Mouse (Mus musculus) C2C12 (cell line): ENCODE results near the gene Mlst8. TPM values are rescaled to one million over a fixed set of nuclear protein-coding genes. Genes with fewer than 3 reads are reported as not detected.

Experiments used
- H3K27me3 ChIP-seq: one replicate; pipeline ENCODE4 v1.6.1; 2011; ENCODE audit not compliant: control insufficient read depth, insufficient read depth, insufficient read length
- H3K36me3 ChIP-seq: one replicate; pipeline ENCODE4 v1.6.1; 2011; ENCODE audit not compliant: control insufficient read depth, insufficient read depth
- H3K4me3 ChIP-seq: one replicate; pipeline ENCODE4 v1.5.1; 2011; ENCODE audit warnings: mild to moderate bottlenecking, control low read depth; ENCODE audit not compliant: poor library complexity, insufficient read depth, severe bottlenecking
- H3K79me2 ChIP-seq: one replicate; pipeline ENCODE4 v1.6.1; 2011; ENCODE audit not compliant: control insufficient read depth, insufficient read depth
- H3K79me3 ChIP-seq: one replicate; pipeline ENCODE4 v1.6.1; 2011; ENCODE audit warnings: low read depth, control low read depth
- H3ac ChIP-seq: one replicate; pipeline ENCODE3; 2011; ENCODE audit warnings: low read depth; ENCODE audit not compliant: control insufficient read depth, insufficient read length
- CEBPB ChIP-seq: IDR thresholded peaks from one replicate; pipeline ENCODE4 v1.6.1; 2011; ENCODE audit warnings: low read depth, mild to moderate bottlenecking, control low read depth, moderate library complexity
- CTCF ChIP-seq: IDR thresholded peaks from one replicate; pipeline ENCODE4 v1.5.1; 2011; ENCODE audit not compliant: control insufficient read depth, insufficient read depth, insufficient read length
- FOSL1 ChIP-seq: IDR thresholded peaks from one replicate; pipeline ENCODE4 v1.8.0; 2011; ENCODE audit warnings: mild to moderate bottlenecking, low read length; ENCODE audit not compliant: poor library complexity, insufficient read depth, severe bottlenecking
- MAX ChIP-seq: IDR thresholded peaks from one replicate; pipeline ENCODE4 v1.6.1; 2011; ENCODE audit warnings: mild to moderate bottlenecking, control low read depth
- MYOD1 ChIP-seq: IDR thresholded peaks from one replicate; pipeline ENCODE4 v1.6.1; 2011; ENCODE audit warnings: low read depth; ENCODE audit not compliant: control insufficient read depth, insufficient read length
- MYOG ChIP-seq: IDR thresholded peaks from one replicate; pipeline ENCODE4 v1.6.1; 2011; ENCODE audit not compliant: control insufficient read depth, insufficient read length; ENCODE audit errors: extremely low read depth
- USF1 ChIP-seq: IDR thresholded peaks from one replicate; pipeline ENCODE4 v1.6.1; 2011; ENCODE audit warnings: low read depth, mild to moderate bottlenecking, control low read depth, moderate library complexity
- long read RNA-seq, 2 experiments: library from polyadenylated mRNA; unstranded; transcript quantifications; one replicate each; pipeline ENCODE4 v2.0.0; 2019 to 2020
- polyA plus RNA-seq: library from polyadenylated mRNA; unstranded; fragments of >200 nt; fragmentation: generic; extraction: Trizol; gene quantifications from one replicate; pipeline ENCODE4 v1.2.1, GENCODE M21; 2012; ENCODE audit warnings: missing spikeins

Mlst8 gene
- polyA plus RNA-seq = 23.1 TPM
- long read RNA-seq, experiment 1, partial matches to known transcripts = 0 of 7 reads
- long read RNA-seq, experiment 1, other reads (novel, unspliced or antisense) = 3 of 7 reads
- long read RNA-seq, experiment 2, transcript Mlst8-201 (9 exons, 3,358 nt) = major isoform, 98 of 142 reads
- long read RNA-seq, experiment 2, partial matches to known transcripts = 9 of 142 reads
- long read RNA-seq, experiment 2, other reads (novel, unspliced or antisense) = 30 of 142 reads

- peak within 1 kb of the TSS; percentile 96 for H3ac ChIP-seq
- peaks cover 3% of the 10 kb centered on the region for H3K79me3 ChIP-seq
- peak within 1 kb of the TSS; percentile 49 for H3K4me3 ChIP-seq
- H3K79me2 ChIP-seq = peaks cover 13% of the 10 kb centered on the region
- peaks cover 31% of the 10 kb centered on the region for H3K36me3 ChIP-seq
- no peak for TF ChIP-seq CEBPB
- no peak for TF ChIP-seq MYOD1
- TF ChIP-seq CTCF = peak; percentile 91
- H3K27me3 ChIP-seq = no peaks in the 10 kb centered on the region
Measured at GRCm38 (mm10) chr17:24478663-24479380, at the start of gene Mlst8. Gene Mlst8, minus strand, starts transcription at chr17:24479078.

- Histone ChIP-seq H3K27me3 (no peaks in the 10 kb centered on the region), H3ac (peak overlapping the region; percentile 77), H3K79me2 (peaks cover 60% of the 10 kb centered on the region), H3K4me3 (peak overlapping the region; percentile 68), H3K79me3 (peaks cover 49% of the 10 kb centered on the region), H3K36me3 (peaks cover 27% of the 10 kb centered on the region)
- TF ChIP-seq CTCF (no peak), MYOD1 (no peak), FOSL1 (no peak), MYOG (no peak), USF1 (no peak), MAX (no peak), CEBPB (no peak)
Measured at GRCm38 (mm10) chr17:24528560-24528918, 49.7 kb upstream of the Mlst8 start.

GRCm38 (mm10) chr17:24527723-24528559 is 49.1 kb upstream of the Mlst8 start, which contains the start of gene Traf7:
Gene Traf7, minus strand, starts transcription at chr17:24527938.
- Histone ChIP-seq H3K79me3 (peaks cover 55% of the 10 kb centered on the region), H3K27me3 (no peaks in the 10 kb centered on the region), H3K79me2 (peaks cover 66% of the 10 kb centered on the region), H3K36me3 (peaks cover 27% of the 10 kb centered on the region), H3ac (peak within 1 kb of the TSS; percentile 98), H3K4me3 (peak within 1 kb of the TSS; percentile 68)
- TF ChIP-seq CTCF = no peak
- TF ChIP-seq CEBPB = no peak

- Histone ChIP-seq H3K79me2 (peaks cover 72% of the 10 kb centered on the region), H3K36me3 (peaks cover 27% of the 10 kb centered on the region), H3K27me3 (no peaks in the 10 kb centered on the region), H3ac (peak overlapping the region; percentile 98), H3K4me3 (peak overlapping the region; percentile 68), H3K79me3 (peaks cover 59% of the 10 kb centered on the region)
- TF ChIP-seq CTCF = no peak
- no peak for TF ChIP-seq MYOG
- TF ChIP-seq FOSL1 = no peak
- no peak for TF ChIP-seq MYOD1
- no peak for TF ChIP-seq USF1
- no peak for TF ChIP-seq CEBPB
- no peak for TF ChIP-seq MAX
Measured at GRCm38 (mm10) chr17:24527315-24527714, 48.4 kb upstream of the Mlst8 start.

GRCm38 (mm10) chr17:24524734-24525133 is 45.9 kb upstream of the Mlst8 start:
- Histone ChIP-seq H3K36me3 (peaks cover 39% of the 10 kb centered on the region), H3K27me3 (no peaks in the 10 kb centered on the region), H3K79me2 (peaks cover 95% of the 10 kb centered on the region), H3K4me3 (no peak overlapping the region), H3K79me3 (peaks cover 80% of the 10 kb centered on the region), H3ac (no peak overlapping the region)
- TF ChIP-seq MYOG (no peak), MYOD1 (no peak), MAX (no peak), CTCF (no peak), FOSL1 (no peak), CEBPB (no peak), USF1 (no peak)
